Mouse (Mus musculus) ES-E14 (cell line): Measurements from ENCODE around the gene Elk4.

Source experiments
- CHD2 ChIP-seq: IDR thresholded peaks from 2 replicates; pipeline ENCODE4 v1.6.1; 2014; ENCODE audit warnings: mild to moderate bottlenecking, low read depth, low read length, inconsistent platforms
- HCFC1 ChIP-seq: IDR thresholded peaks from 2 replicates; pipeline ENCODE4 v1.6.1; 2012; ENCODE audit warnings: low read length, inconsistent platforms, borderline replicate concordance; ENCODE audit not compliant: insufficient read depth
- ZNF384 ChIP-seq: IDR thresholded peaks from 2 replicates; pipeline ENCODE4 v1.6.1; 2012; ENCODE audit warnings: low read depth, low read length, inconsistent platforms

GRCm38 (mm10) chr1:132006046-132006445 is 1.4 kb upstream of the Elk4 start:
- TF ChIP-seq CHD2 (no peak), HCFC1 (no peak), ZNF384 (no peak)
